Mouse (Mus musculus) embryonic facial prominence, embryonic 14.5 days (tissue): Measurements from ENCODE around the gene 6030468B19Rik. TPM values are rescaled to one million over a fixed set of nuclear protein-coding genes. Genes with fewer than 3 reads are reported as not detected.

Experiments used
- ATAC-seq: fragments of 200-750 bp; cut with Nextera tagmentation; 2 replicates; pipeline ENCODE4 v1.8.0; 2017; ENCODE audit warnings: low read depth, moderate number of reproducible peaks, moderate TSS enrichment
- DNase-seq: peaks from one replicate; pipeline ENCODE4 v3.0.0-alpha.2; 2015; ENCODE audit warnings: low spot score
- H3K27ac ChIP-seq: fragments of 300-500 bp; sonication (generic); replicated peaks from 2 replicates; pipeline ENCODE4 v1.5.1; 2014; ENCODE audit warnings: low read depth, mild to moderate bottlenecking, low read length, moderate library complexity
- H3K27me3 ChIP-seq: fragments of 300-500 bp; sonication (generic); replicated peaks from 2 replicates; pipeline ENCODE4 v1.6.1; 2014; ENCODE audit warnings: low read length; ENCODE audit not compliant: control insufficient read depth, insufficient read depth
- H3K36me3 ChIP-seq: fragments of 300-500 bp; sonication (generic); 2 replicates; pipeline ENCODE4 v1.6.1; 2014; ENCODE audit warnings: low read length, mixed read lengths; ENCODE audit not compliant: control insufficient read depth, insufficient read depth
- H3K4me1 ChIP-seq: fragments of 300-500 bp; sonication (generic); 2 replicates; pipeline ENCODE4 v1.6.1; 2014; ENCODE audit warnings: antibody characterized with exemption, low read length; ENCODE audit not compliant: control insufficient read depth, insufficient read depth
- H3K4me2 ChIP-seq: fragments of 300-500 bp; sonication (generic); 2 replicates; pipeline ENCODE4 v1.6.1; 2014; ENCODE audit warnings: low read depth, mild to moderate bottlenecking, low read length, moderate library complexity, mixed read lengths
- H3K4me3 ChIP-seq: fragments of 300-500 bp; sonication (generic); 2 replicates; pipeline ENCODE4 v1.5.1; 2014; ENCODE audit warnings: low read depth, mild to moderate bottlenecking, low read length
- H3K9ac ChIP-seq: fragments of 300-500 bp; sonication (generic); 2 replicates; pipeline ENCODE4 v1.6.1; 2014; ENCODE audit warnings: low read depth, mild to moderate bottlenecking, low read length, moderate library complexity, mixed read lengths
- H3K9me3 ChIP-seq: fragments of 300-500 bp; sonication (generic); 2 replicates; pipeline ENCODE4 v1.6.1; 2016; ENCODE audit warnings: low read length; ENCODE audit not compliant: control insufficient read depth
- WGBS: fragments of 180-500 bp; shearing (Covaris S2); extraction: QIAGEN DNeasy Blood & Tissue Kit; methylation state at CpG from one replicate; pipeline ENCODE4 v1.1.7; 2014; 5-methylcytosine and 5-hydroxymethylcytosine counted together
- polyA plus RNA-seq: library from polyadenylated mRNA; unstranded; fragments of >200 nt; fragmentation: Nextera tagmentation; extraction: Ambion mirVana; gene quantifications from 2 replicates; pipeline ENCODE4 v1.2.1, GENCODE M21; 2014

The 6030468B19Rik gene
- polyA plus RNA-seq, 1 experiment from 2014 or later: not detected

- peak overlapping the region; percentile 85 for H3K4me2 ChIP-seq
- peaks cover 12% of the 10 kb centered on the region for H3K36me3 ChIP-seq
- H3K27me3 ChIP-seq: no peaks in the 10 kb centered on the region
- H3K9me3 ChIP-seq: no peaks in the 10 kb centered on the region
- under 1% methylated on average over 5 of the region's 5 CpGs for WGBS
- DNase-seq (no peak), ATAC-seq (peak; percentile 58)
- H3K4me1 ChIP-seq: peaks cover 27% of the 10 kb centered on the region
- H3K4me3 ChIP-seq: peak overlapping the region; percentile 55
- peak overlapping the region; percentile 78 for H3K9ac ChIP-seq
- H3K27ac ChIP-seq: peak overlapping the region; percentile 88
Measured at GRCm38 (mm10) chr11:117826164-117826563, 28.7 kb downstream of the 6030468B19Rik start.

GRCm38 (mm10) chr11:117826916-117827315 is 29.5 kb downstream of the 6030468B19Rik start:
- DNase-seq: no peak
- no peaks in the 10 kb centered on the region for H3K9me3 ChIP-seq
- no peak overlapping the region for H3K9ac ChIP-seq
- 62% methylated on average over 8 of the region's 8 CpGs for WGBS
- no peaks in the 10 kb centered on the region for H3K27me3 ChIP-seq
- peak overlapping the region; percentile 88 for H3K27ac ChIP-seq
- no peak overlapping the region for H3K4me3 ChIP-seq
- H3K4me2 ChIP-seq: peak overlapping the region; percentile 85
- no peak for ATAC-seq
- peaks cover 5% of the 10 kb centered on the region; the same call in 1 of the 2 replicates for H3K36me3 ChIP-seq
- peaks cover 27% of the 10 kb centered on the region for H3K4me1 ChIP-seq

GRCm38 (mm10) chr11:117827386-117827785 is 29.9 kb downstream of the 6030468B19Rik start:
- ATAC-seq (no peak), DNase-seq (no peak)
- Histone ChIP-seq H3K9ac (no peak overlapping the region), H3K36me3 (0 out of 2 replicates have a peak, but pooled peaks cover 5% of the 10 kb centered on the region), H3K4me1 (peaks cover 27% of the 10 kb centered on the region), H3K9me3 (no peaks in the 10 kb centered on the region), H3K27me3 (no peaks in the 10 kb centered on the region), H3K27ac (no peak overlapping the region), H3K4me2 (no peak overlapping the region), H3K4me3 (no peak overlapping the region)
- WGBS: 67% methylated on average over 3 of the region's 3 CpGs

DNA sequence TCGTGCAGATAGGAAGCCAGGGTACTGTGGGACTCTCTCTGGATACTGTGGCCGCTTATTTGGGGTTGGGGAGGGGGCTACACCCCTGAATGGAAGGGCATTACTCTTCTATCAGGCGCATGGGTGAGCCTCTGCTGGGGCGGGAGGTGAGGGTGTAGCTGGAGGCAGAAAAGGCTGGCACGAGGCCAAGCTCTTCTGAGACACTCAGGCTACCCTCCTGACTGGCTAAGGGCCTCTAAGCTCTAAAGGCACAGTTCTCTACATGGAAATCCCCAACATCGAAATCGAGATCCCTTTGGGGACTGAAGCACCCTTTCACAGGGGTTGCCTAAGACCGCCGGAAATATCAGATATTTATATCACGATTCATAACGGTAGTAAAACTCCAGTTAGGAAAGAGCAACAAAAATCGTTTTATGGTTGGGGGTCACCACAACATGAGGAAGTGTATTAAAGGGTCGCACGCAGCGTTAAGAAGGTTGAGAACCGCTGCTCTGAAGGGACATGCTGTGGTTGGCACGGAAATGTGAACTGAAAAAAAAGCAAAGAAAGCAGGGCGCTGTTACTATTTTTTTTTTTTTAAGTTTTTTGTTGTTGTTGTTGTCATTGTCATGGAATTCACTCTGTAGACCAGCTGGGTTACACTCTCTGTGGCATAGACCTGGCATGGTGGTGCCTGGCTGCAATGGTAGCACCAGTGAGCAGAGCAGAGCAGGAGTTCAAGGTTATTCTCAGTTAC is 30.9 kb downstream of the 6030468B19Rik start:
- Histone ChIP-seq H3K4me3 (no peak overlapping the region), H3K4me1 (peaks cover 20% of the 10 kb centered on the region), H3K36me3 (no peaks in the 10 kb centered on the region), H3K4me2 (no peak overlapping the region), H3K9me3 (no peaks in the 10 kb centered on the region), H3K9ac (no peak overlapping the region), H3K27me3 (no peaks in the 10 kb centered on the region), H3K27ac (peak overlapping the region; percentile 49; the same call in 1 of the 2 replicates)
- 64% methylated on average over 18 of the region's 18 CpGs for WGBS
- DNase-seq (peak; percentile 75), ATAC-seq (no peak)

DNA sequence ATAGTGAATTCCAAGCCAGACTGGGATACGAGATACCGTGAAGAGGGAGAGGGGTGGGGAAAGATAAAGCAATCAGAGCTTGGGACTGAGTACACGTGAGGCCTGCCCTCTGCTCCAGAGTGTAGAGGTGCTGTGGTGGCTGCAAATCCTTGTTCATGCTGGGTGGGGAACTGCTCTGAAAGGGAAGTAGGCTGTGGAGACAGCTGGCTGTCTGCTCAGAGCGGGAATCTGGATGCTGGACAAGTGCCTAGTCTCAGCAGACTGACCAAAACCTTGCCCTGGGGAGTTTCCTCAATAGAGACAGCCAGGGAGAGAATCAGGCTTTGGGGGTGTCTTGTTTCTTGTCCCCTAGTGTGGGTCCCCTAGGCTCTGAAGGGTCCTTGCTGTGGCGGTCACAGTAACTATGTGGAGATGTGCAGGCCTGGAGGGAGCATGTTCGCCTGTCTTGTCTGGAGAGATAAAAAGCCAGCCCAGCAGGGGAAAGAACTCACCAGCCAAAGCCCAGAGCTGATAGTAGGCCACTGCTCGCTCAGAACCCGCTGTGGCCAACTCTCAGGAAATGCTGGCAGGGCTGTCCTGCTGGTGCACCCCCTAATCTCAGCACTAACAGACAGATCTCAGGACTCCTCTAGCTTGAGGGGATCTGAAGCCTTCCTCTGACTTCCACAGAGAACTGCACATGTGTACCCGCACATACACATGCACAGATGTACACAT is 31.6 kb downstream of the 6030468B19Rik start:
- Histone ChIP-seq H3K9me3 (no peaks in the 10 kb centered on the region), H3K4me1 (peaks cover 20% of the 10 kb centered on the region), H3K36me3 (no peaks in the 10 kb centered on the region), H3K27me3 (no peaks in the 10 kb centered on the region), H3K27ac (peak overlapping the region; percentile 49), H3K4me2 (no peak overlapping the region), H3K4me3 (no peak overlapping the region), H3K9ac (no peak overlapping the region)
- WGBS: 51% methylated on average over 9 of the region's 9 CpGs
- ATAC-seq (no peak), DNase-seq (peak; percentile 67)

GRCm38 (mm10) chr11:117829671-117830215 is 32.3 kb downstream of the 6030468B19Rik start:
- 71% methylated on average over 2 of the region's 2 CpGs for WGBS
- no peaks in the 10 kb centered on the region for H3K27me3 ChIP-seq
- H3K9me3 ChIP-seq: no peaks in the 10 kb centered on the region
- H3K4me2 ChIP-seq: no peak overlapping the region
- H3K36me3 ChIP-seq: no peaks in the 10 kb centered on the region
- H3K4me1 ChIP-seq: peaks cover 20% of the 10 kb centered on the region
- ATAC-seq (no peak), DNase-seq (no peak)
- H3K9ac ChIP-seq: no peak overlapping the region
- H3K4me3 ChIP-seq: no peak overlapping the region
- H3K27ac ChIP-seq: no peak overlapping the region

DNA sequence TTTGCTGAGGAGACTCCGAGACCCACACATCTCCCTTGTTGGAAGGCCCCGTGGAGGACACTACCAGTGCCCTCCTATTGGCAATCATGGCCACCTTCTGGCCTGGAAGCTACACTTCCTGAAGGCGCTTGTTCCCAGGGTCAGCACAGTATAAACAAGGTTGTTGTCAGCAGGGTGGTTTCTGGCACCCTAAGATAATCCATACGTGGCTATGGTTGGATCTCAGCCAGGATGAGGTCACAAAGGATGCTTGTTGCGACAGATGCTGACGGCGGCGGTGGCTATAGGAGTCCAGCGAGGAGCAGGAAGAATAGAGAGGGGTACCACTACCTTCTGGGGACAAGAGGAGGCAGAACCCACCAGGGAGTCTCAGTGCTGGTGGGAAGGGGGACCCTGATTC is 32.9 kb downstream of the 6030468B19Rik start:
- no peak overlapping the region for H3K4me2 ChIP-seq
- peaks cover 20% of the 10 kb centered on the region for H3K4me1 ChIP-seq
- H3K4me3 ChIP-seq: no peak overlapping the region
- peak; percentile 33 for DNase-seq
- no peaks in the 10 kb centered on the region for H3K9me3 ChIP-seq
- WGBS: 73% methylated on average over 9 of the region's 9 CpGs
- H3K36me3 ChIP-seq: no peaks in the 10 kb centered on the region
- H3K27me3 ChIP-seq: no peaks in the 10 kb centered on the region
- no peak overlapping the region for H3K27ac ChIP-seq
- H3K9ac ChIP-seq: no peak overlapping the region
- no peak for ATAC-seq

- H3K9me3 ChIP-seq: no peaks in the 10 kb centered on the region
- 22% methylated on average over 28 of the region's 28 CpGs for WGBS
Measured at GRCm38 (mm10) chr11:117832086-117832969, 34.9 kb downstream of the 6030468B19Rik start.

More at GRCm38 (mm10) chr11:117832086-117832969, 34.9 kb downstream of the 6030468B19Rik start:
- peak overlapping the region; percentile 48 for H3K4me2 ChIP-seq
- DNase-seq: peak; percentile 58
- H3K27me3 ChIP-seq: no peaks in the 10 kb centered on the region
- H3K4me1 ChIP-seq: peaks cover 9% of the 10 kb centered on the region
- no peak overlapping the region for H3K9ac ChIP-seq
- peak overlapping the region; percentile 11; the same call in 1 of the 2 replicates for H3K4me3 ChIP-seq
- no peaks in the 10 kb centered on the region for H3K36me3 ChIP-seq
- peak; percentile 23; the same call in 1 of the 2 replicates for ATAC-seq
- no peak overlapping the region for H3K27ac ChIP-seq
